Mouse (Mus musculus) thymus, postnatal 25 days (tissue): ENCODE data around the gene Zfp112.
"Not testable (repeated sequence)": the region's sequence is repeated elsewhere in the genome, so short reads cannot be mapped to it uniquely, and the experiment has no call there.

ENCODE experiments used
- DNase-seq: peaks from one replicate; pipeline ENCODE4 v3.0.0; 2022

Zfp112 gene

DNA sequence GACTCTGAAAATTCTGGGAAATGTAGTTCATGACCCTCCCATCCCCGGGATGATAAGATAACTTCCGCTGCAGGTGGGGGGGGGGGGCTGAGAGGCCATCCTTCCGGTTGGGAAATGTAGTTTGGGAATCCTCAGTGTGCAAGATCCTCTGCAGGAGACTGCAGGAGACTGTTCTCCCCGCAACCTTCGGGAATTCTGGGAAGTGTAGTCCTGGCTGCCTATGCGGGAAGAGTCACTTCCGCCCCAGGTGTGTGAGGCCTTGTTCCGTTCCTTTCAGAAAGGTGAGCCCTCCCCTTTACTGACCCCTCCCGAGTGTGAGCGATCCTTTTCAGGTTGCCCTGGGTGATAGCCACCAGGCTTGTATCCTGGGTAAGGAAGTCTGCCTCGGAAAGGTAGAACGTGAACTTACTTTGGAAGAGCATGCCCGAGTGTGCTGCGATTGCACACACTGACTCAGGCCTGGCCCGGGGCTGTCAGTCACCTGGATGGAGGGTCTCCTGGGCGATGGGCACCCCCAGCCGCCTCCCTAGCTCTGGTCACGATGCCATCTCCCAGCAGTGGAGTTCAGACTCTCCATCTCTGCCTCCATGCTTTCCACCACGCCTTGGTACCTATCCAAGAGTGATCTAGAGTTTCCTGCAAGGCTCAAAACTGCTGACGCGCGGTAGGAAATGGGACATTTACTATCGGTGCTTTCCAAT, at the start of gene Zfp112:
Gene Zfp112, plus strand, starts transcription at position 159 of the 701 bp plus-strand sequence.
- DNase-seq, result no peak

DNA sequence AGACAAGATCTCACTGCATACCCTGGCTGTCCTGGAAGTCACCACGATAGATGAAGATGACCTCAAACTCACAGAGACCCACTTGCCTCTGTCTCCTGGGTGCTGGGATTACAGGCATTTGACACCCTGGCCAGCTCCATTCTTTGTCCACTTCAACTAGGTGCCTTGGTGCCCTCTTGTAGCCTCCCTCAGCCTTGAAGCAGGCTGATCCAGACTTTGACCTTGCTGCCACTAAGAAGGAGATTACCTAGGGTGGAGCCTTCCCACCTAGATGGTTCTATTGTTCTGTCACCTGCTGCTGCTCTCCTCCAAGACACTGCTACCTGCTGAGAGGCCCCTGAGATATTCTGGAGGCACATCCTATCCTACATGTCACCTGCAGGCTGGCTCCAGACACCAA, 37.7 kb upstream of the Zfp112 start:
- DNase-seq, result not testable (repeated sequence)

DNA sequence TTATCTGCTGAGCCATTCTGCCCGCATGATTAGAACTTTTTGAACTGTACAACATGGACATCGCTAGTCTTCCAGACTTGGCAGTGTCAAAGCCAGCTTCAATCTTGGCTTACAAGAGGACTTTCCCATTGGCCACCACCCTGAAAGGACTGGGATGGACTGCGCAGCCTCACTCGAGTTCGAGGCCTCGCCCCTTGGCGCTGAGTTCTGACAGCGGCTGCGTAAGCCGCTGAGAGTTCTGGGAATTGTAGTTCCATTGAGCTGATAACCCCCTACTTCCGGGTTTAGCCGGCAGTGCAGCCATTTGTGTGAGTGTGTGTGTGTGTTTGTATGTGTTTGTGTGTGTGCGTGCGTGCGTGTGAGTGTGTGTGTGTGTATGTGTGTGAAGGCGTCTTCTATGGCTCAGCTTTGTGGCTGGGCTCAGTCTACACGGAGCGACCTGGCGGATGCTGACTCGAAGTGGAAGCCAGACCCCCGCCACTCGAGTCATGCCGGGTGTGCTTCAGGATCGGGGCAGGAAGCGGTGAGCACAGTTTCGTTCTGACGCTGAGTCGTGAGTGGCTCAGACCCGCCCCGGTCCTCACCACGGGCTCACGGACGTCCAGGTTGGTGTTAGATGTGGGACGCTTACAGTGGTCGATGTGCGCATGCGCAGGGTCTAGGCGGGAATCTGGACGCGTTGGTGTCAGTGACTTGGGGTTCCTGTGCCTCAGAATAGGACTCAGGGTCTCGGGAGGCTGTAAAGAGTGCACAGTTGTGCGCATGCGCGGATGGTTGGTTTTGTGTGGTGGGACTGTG, 30.3 kb upstream of the Zfp112 start, which contains the start of gene Zfp180:
Gene Zfp180, plus strand, starts transcription at position 291 of the 798 bp plus-strand sequence.
- DNase-seq, result peak; percentile 91

DNA sequence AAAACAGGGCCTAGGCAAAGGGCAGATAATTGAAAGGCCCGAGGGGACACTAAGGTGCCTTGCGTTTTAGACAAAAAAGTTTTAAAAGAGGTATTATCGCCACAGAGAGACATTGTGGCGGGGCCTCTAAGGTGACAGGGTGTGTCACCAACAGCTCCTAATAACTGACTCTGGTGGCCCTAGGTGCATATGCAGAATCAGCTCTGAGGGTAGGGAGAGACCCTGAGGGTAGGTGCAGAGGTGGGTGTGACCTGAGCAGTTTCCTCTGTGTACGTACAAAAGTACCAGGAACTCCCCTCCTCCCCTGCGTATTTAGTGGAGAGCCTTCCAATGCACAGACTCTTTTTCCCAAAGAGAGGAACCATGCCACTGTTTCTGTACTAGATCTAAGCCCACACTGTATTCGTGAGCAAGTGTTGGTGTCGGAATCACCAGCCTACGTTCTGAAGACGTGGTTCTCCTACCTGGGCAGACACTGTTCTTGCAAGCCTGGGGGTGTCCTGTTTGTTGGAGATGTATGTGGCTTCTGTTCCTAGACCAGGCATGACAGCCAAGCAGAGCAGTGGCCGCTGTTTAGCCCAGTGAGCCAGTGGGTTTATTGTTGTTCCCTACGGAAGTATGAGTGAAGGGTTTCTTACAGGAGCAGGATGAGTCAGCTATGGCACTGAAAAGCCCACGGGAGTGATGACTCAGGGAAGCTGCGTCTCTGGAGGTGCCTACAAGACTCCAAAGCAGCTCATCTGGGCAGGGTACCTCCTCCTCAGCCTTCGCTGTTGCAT, 29.5 kb upstream of the Zfp112 start:
- peak; percentile 12 for DNase-seq

DNA sequence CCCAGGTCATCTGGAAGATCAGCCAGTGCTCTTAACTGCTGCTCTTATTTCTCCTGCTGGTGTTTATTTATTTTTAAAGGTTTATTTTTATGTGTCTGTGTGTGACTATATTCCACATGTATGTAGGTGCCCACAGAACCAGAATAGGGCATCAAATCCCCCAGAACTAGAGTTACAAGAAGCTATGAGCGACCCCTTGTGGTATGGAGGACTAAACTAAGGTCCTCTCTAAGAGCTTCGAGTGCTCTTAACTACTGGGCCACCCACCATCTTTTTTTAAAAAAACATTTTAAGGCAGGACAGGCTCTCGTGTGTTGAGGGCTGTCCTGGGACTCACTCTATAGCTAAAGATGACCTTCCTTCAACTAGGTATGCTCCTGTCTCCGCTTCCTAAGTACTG, 25.2 kb upstream of the Zfp112 start:
- DNase-seq, result no peak

DNA sequence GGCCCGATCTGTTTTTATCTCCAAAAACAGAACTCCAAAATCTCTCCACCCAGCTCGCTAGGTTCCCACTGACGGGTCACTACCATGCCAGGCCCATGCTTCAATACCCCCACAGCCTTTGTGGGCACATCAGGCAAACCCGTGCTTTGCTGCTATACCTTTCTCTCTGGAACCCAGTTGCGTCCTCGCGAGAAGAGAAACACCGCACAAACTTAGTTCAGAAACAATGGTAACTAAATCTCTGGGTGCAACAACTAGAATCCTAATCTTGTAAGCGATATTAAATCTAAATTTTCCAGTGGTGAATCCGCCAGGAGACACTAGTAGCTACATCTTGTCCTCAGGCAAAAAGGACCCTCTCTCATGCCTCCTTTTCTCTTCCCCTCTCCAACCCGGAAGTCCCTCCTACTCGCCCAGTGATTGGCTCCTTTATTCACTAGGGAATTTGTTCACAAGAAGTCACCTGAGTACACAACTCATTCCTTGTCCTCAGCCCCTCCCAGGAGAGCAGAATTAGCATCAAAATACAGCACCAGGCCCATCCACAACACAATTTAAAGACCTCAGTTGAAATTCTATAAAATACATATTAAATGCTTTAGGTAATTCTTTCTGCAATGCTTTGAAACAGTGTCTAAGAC, 24.5 kb upstream of the Zfp112 start:
- DNase-seq, result no peak

DNA sequence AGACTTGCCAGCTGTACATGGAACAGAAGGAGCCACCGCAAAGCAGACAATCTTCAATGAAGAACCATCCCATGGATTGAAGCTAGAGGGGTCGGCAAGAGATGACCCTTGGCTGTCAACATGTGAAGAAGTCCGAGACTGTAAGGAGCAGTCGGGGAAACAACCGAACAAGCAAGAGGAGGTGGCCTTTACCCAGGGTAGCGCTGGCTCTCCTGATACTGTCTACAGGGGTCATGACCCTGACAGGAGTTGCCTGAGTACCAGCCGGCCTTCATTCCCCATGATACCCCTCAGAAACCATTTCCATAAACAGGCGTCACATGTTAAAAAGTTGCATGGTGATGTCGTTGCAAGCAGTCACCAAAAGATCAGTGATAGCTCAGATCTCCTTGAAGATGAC, 7.7 kb upstream of the Zfp112 start:
- no peak for DNase-seq

DNA sequence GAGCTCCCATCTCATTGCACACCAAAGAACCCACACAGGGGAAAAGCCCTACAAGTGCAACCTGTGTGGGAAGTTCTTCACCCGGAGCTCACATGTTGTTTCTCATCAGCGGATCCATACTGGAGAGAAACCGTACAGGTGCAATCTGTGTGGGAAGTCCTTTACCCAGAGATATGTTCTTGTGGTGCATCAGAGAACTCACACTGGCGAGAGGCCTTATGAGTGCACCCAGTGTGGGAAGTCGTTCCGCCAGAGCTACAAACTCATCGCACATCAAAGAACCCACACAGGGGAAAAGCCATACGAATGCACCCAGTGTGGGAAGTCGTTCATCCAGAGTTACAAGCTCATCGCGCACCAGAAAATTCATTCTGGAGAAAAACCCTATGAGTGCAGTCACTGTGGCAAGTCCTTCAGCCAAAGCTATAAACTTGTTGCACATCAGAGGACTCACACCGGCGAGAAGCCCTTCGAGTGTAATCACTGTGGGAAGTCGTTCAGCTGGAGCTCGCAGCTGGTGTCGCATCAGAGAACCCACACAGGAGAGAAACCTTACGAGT, 6.9 kb upstream of the Zfp112 start:
- DNase-seq, result no peak

DNA sequence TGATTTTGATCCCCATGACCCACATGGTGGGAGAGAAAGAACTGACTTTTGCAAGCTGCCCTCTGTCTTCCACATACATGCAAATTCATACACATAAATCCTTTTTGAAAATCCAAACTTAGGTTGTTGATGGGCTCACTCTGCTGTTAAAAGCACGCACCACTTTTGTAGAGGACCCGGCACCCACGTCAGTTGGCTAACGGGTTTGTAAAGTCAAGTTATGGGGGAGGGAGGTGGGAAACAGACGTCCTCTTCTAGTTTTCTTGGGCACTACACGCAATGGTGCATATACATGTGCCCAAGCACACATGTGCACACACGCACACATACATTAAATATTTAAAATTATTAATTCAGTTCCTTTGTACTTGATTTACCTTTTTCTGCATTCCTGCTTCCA, 1.3 kb upstream of the Zfp112 start:
- DNase-seq, result no peak

DNA sequence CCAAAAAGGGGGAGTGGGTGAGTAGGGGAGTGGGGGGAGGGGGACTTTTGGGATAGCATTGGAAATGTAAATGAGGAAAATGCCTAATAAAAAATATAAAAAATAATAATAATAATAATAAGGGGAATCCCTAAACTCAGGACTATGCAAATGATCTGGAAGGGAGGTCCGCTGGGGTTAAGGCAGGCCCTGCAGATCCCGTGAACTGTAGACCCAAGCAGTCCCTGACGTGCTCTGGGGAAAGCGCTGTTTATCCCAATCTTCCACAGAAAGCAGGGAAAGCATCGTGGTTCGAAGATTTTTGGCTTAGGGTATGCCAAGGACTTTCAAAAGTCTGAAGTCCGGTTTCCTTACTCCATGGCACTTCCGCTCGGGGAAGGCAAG, 350 bp upstream of the Zfp112 start:
- DNase-seq, result no peak

DNA sequence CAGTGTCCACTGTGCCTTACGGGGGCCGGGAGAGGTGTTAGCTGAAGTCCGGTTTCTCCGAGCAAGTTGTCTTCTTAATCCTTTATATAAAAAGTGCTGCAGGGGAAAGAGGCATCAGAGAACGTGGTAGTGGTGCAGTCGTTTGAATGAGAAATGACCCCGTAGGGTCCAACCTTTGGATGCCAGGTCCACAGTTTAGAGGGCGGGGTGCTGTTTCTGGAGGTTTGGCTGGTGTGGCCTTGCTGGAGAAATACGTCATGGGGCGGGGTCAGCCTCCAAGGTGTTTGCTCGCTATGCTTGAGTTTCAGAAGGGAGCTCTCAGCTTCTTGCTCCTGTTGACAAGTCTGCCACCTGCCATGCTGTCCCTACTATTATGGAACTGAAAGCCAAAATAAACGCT, 887 bp downstream of the Zfp112 start:
- DNase-seq, result no peak

DNA sequence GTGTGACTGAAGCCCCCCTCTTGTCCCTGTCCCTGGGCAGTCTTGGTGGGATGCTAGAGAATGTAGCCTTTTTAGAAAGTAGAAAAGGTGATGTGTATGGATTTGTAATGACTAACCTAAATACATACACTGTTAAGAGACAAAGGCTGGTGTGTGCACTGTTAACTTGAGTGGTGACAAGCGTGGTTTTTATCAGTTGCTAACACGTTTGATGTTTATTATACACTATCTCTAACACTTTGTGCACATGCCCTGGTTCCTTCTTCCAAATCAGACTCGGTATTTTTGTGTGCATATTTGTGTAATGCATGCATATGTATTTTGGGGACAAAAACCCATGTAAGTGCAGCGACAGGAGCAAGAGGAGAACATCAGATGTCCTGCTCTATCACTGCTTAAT, 4.5 kb downstream of the Zfp112 start:
- DNase-seq, result no peak

DNA sequence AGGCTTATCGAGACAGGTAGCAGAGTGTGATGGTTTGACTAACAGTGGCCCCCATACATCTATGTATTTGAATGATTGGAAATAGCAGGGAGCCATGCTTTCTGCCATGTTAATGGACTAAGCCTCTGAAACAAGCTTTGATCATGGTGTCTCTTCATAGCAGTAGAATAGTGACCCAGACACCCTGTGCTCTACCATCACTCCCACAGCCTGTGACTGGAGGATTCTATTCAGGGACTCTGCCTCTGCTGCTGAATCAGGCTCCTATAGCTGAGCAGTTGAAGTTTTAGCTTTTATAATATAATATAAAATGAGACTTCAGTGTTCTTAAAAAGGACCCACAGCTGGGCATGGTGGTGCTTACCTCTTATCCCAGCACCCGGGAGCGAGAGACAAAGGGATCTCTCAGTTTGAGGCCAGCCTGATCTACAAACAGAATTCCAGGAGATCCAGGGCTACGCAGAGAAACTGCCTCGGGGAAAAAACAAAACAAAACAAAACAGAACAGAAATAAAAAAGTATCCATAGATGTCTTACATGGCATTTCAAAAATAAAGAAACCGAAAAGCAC, 21.4 kb downstream of the Zfp112 start:
- no peak for DNase-seq

DNA sequence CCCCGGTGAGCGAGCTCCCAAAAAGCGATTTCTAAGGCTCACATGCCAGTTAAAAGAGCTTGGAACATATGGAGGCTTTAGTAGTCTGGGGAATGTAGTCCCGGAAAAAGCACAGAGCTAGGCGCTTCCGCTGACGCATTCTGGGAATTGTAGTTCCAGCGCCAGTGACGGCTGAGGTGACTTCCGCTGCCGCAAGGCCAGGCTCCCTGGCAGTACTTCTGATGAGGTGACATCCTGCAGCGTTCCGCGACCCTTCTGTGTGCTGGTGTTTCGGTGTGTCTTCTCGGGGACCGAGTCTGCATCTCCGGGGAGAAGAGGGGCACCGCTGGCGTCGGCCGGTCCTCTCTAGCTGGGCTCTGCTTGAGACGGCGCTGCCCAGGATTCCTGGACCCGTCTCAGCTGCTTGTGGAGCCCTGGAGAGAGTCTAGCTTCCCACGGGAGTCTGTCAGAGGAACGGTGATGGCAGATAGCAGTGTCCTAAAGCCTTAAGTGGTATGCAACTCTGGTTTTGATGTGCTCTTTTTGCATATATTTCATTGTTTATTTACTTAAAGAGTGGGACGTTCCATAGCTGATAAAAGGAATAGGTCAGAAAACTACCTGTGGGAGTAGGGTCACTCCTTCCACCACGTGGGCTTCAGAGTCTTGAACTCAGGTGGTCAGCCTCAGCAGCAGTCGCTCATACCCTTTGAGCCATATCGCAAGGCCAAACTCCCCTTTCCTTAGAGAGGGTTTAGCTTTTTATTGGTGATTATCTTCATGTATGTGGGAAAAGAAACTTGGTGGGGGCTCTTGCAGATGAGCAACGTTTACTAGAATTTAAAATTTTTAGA, 22.1 kb downstream of the Zfp112 start, which contains the start of gene Zfp235:
Gene Zfp235, plus strand, starts transcription at position 174 of the 833 bp plus-strand sequence.
- DNase-seq, result peak; percentile 86

DNA sequence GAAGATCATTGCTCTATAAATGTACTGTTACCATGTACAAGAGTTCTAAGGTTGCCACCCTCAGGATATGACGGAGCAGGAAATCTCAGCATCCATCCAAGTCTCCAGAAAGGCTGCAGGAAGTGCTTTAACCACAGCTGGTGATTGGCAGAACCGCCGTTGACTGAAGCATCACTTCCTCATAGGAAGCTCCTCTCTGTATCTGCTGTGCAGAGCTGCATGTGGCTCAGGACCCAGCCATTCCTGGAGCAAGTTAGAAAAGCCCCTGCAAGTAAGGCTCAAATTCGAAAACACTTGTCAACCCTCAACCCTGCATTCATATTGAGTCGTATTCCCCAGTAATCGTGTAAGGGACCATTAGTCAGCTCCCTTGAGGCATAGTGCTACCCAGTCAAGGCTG, 30.5 kb downstream of the Zfp112 start:
- no peak for DNase-seq

DNA sequence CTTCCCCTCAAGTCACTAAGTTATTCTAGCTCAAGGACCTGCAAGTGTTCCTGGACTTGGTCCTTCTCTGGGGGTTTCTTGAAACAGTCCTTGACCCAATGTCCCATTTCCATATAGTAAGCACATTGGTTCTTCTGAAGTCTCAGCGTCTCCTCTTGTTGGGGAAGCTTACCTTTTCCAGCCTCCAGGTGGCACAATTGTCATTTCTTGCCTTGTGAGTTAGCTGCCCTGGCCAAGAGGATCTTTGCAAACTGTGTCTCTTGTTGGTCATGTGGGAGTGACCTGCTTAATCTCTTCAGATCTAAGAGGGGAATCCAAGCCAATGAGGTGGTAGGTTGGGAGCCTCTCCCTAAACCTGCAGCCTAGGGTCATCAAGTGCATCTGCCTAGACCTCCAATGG, 41.2 kb downstream of the Zfp112 start:
- DNase-seq, result peak; percentile 29

DNA sequence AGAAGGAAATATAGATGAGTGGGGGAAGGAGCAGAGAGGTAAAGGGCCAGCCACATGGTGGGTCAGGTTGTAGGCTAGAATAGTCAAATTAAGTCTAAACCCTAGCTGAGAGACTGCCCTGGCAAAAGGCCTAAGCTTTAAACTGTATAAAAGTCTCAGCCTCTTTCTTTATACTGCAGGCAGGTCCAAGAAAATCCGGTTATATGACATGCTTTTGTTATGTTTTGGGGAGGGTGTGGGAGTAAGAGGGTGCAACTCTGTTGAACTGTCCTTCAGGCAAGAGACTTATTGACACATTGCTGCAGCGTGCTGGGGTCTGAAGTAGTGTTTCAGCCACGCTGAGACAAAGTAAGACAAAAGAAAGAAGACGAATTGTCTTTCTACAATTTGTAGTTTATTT, 60.1 kb downstream of the Zfp112 start:
- DNase-seq, result no peak

DNA sequence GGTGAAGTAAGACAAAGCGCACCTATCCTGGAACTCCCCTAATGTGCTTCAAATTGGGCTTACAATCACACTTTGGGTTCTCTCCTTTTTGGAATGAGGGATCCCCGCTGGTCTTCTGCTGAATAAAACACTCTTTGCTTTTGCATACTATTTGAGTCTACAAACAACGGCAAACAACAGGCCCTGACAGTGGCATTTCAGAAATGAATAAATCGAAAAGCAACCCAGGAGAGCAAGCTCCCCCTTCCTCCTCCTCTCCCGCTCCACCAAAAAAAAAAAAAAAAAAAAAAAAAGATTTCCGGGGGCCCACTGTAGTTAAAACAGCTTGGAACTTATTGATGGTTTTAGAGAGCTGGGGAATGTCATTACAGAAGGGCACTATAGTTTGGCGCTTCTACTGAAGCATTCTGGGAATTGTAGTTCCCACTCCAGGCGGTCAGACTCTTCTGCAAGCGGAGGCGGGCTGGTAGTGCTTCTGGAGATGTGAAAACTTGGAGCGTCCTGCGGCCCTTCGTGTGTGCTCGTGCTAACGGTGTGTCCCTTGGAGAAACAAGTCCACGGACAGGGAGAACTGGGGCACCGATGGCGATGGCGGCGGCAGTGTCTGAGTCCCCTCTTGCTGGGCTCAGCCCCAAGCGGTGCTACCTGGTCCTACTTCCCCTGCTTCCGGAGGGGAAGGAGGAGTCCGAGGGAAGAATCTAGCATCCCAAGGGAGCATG, 62.7 kb downstream of the Zfp112 start, which contains the start of gene Zfp114:
Gene Zfp114, plus strand, starts transcription at position 443 of the 719 bp plus-strand sequence.
- peak; percentile 42 for DNase-seq

DNA sequence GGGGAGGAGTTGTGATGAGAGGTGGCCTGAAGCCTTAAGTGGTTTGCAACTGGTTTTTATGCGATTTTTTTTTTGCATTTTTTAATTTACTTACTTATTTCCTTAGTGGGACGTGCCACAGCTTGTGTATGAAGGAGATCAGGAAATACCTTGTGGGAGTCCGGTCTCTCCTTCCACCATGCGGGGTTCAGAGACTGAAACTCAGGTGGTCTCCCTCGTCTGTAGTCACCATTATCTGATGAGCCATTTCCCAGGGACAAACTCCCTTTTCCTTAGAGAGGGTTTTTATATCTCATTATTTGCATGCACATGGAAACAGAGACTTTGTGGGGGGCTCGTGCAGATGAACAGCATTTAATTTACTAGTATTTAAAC, 63.2 kb downstream of the Zfp112 start:
- no peak for DNase-seq
